Mouse (Mus musculus): ENCODE results near the gene Nfkb2. TPM values are rescaled to one million over a fixed set of nuclear protein-coding genes. Genes with fewer than 3 reads are reported as not detected.

Nfkb2 gene
- polyA plus RNA-seq, 1 experiment from 2014 or later, result 22.0 TPM

GRCm38 (mm10) chr19:46313591-46313990 is 9.5 kb downstream of the Nfkb2 start:
- WGBS (ENCODE audit: missing documents), result 92% methylated on average over 6 of the region's 6 CpGs
- no peaks in the 10 kb centered on the region for H3K79me2 ChIP-seq (ENCODE audit: inconsistent target)
- H3K27ac ChIP-seq, result no peak overlapping the region
- H3K36me3 ChIP-seq (ENCODE audit: inconsistent target), result peaks cover 30% of the 10 kb centered on the region
- H3K4me3 ChIP-seq (ENCODE audit: inconsistent target), result no peak overlapping the region

GRCm38 (mm10) chr19:46314151-46314601 is 10.1 kb downstream of the Nfkb2 start:
- Histone ChIP-seq H3K36me3 (ENCODE audit: inconsistent target) (peaks cover 29% of the 10 kb centered on the region), H3K27ac (no peak overlapping the region), H3K79me2 (ENCODE audit: inconsistent target) (no peaks in the 10 kb centered on the region), H3K4me3 (ENCODE audit: inconsistent target) (no peak overlapping the region)
- WGBS (ENCODE audit: missing documents), result 67% methylated on average over 14 of the region's 18 CpGs

- no peak overlapping the region for H3K4me3 ChIP-seq (ENCODE audit: inconsistent target)
Measured at GRCm38 (mm10) chr19:46314872-46315742, 11.0 kb downstream of the Nfkb2 start.

GRCm38 (mm10) chr19:46315752-46316610 is 11.9 kb downstream of the Nfkb2 start:
- peaks cover 13% of the 10 kb centered on the region for H3K36me3 ChIP-seq (ENCODE audit: inconsistent target)
- no peak overlapping the region for H3K27ac ChIP-seq
- H3K79me2 ChIP-seq (ENCODE audit: inconsistent target), result no peaks in the 10 kb centered on the region
- 73% methylated on average over 11 of the region's 12 CpGs for WGBS (ENCODE audit: missing documents)
- H3K4me3 ChIP-seq (ENCODE audit: inconsistent target), result no peak overlapping the region

More at GRCm38 (mm10) chr19:46314872-46315742, 11.0 kb downstream of the Nfkb2 start:
- Histone ChIP-seq H3K36me3 (ENCODE audit: inconsistent target) (peaks cover 21% of the 10 kb centered on the region), H3K79me2 (ENCODE audit: inconsistent target) (no peaks in the 10 kb centered on the region), H3K27ac (no peak overlapping the region)
- WGBS (ENCODE audit: missing documents), result 10% methylated on average over 14 of the region's 14 CpGs

GRCm38 (mm10) chr19:46316846-46317545 is 12.9 kb downstream of the Nfkb2 start:
- no peak overlapping the region for H3K4me3 ChIP-seq (ENCODE audit: inconsistent target)
- 37% methylated on average over 12 of the region's 15 CpGs for WGBS (ENCODE audit: missing documents)

GRCm38 (mm10) chr19:46317546-46317885 is 13.4 kb downstream of the Nfkb2 start:
- no peak overlapping the region for H3K4me3 ChIP-seq (ENCODE audit: inconsistent target)
- WGBS (ENCODE audit: missing documents), result 2% methylated on average over 31 of the region's 48 CpGs

More at GRCm38 (mm10) chr19:46316846-46317545, 12.9 kb downstream of the Nfkb2 start:
- H3K36me3 ChIP-seq (ENCODE audit: inconsistent target), result peaks cover 2% of the 10 kb centered on the region
- H3K79me2 ChIP-seq (ENCODE audit: inconsistent target), result no peaks in the 10 kb centered on the region
- H3K27ac ChIP-seq, result no peak overlapping the region

GRCm38 (mm10) chr19:46318031-46318471 is 13.9 kb downstream of the Nfkb2 start:
- whole genome bisulfite sequencing (ENCODE audit: missing documents), result 4% methylated on average over 38 of the region's 42 CpGs
- Histone ChIP-seq H3K79me2 (ENCODE audit: inconsistent target) (no peaks in the 10 kb centered on the region), H3K4me3 (ENCODE audit: inconsistent target) (no peak overlapping the region), H3K36me3 (ENCODE audit: inconsistent target) (no peaks in the 10 kb centered on the region), H3K27ac (no peak overlapping the region)

More at GRCm38 (mm10) chr19:46317546-46317885, 13.4 kb downstream of the Nfkb2 start:
- Histone ChIP-seq H3K79me2 (ENCODE audit: inconsistent target) (no peaks in the 10 kb centered on the region), H3K27ac (no peak overlapping the region), H3K36me3 (ENCODE audit: inconsistent target) (no peaks in the 10 kb centered on the region)

- whole genome bisulfite sequencing (ENCODE audit: missing documents), result 16% methylated on average over 16 of the region's 16 CpGs
- no peaks in the 10 kb centered on the region for H3K36me3 ChIP-seq (ENCODE audit: inconsistent target)
- H3K27ac ChIP-seq, result no peak overlapping the region
- no peaks in the 10 kb centered on the region for H3K79me2 ChIP-seq (ENCODE audit: inconsistent target)
- no peak overlapping the region for H3K4me3 ChIP-seq (ENCODE audit: inconsistent target)
Measured at GRCm38 (mm10) chr19:46318586-46319378, 14.7 kb downstream of the Nfkb2 start.

- no peaks in the 10 kb centered on the region for H3K79me2 ChIP-seq (ENCODE audit: inconsistent target)
Measured at GRCm38 (mm10) chr19:46320076-46320785, 16.1 kb downstream of the Nfkb2 start.

GRCm38 (mm10) chr19:46321101-46321943 is 17.2 kb downstream of the Nfkb2 start:
- no peak overlapping the region for H3K4me3 ChIP-seq (ENCODE audit: inconsistent target)
- H3K27ac ChIP-seq, result no peak overlapping the region
- no peaks in the 10 kb centered on the region for H3K36me3 ChIP-seq (ENCODE audit: inconsistent target)
- no peaks in the 10 kb centered on the region for H3K79me2 ChIP-seq (ENCODE audit: inconsistent target)
- WGBS (ENCODE audit: missing documents), result 34% methylated on average over 6 of the region's 6 CpGs

More at GRCm38 (mm10) chr19:46320076-46320785, 16.1 kb downstream of the Nfkb2 start:
- no peaks in the 10 kb centered on the region for H3K36me3 ChIP-seq (ENCODE audit: inconsistent target)
- H3K4me3 ChIP-seq (ENCODE audit: inconsistent target), result no peak overlapping the region
- WGBS (ENCODE audit: missing documents), result 80% methylated on average over 8 of the region's 8 CpGs
- H3K27ac ChIP-seq, result no peak overlapping the region

- Histone ChIP-seq H3K36me3 (ENCODE audit: inconsistent target) (no peaks in the 10 kb centered on the region), H3K4me3 (ENCODE audit: inconsistent target) (no peak overlapping the region), H3K79me2 (ENCODE audit: inconsistent target) (no peaks in the 10 kb centered on the region), H3K27ac (no peak overlapping the region)
- 88% methylated on average over 10 of the region's 11 CpGs for WGBS (ENCODE audit: missing documents)
Measured at GRCm38 (mm10) chr19:46322144-46322995, 18.2 kb downstream of the Nfkb2 start.

Data from macrophage (primary cell).